In genomic region chr4:119463756-119464419, GRCm38 (mm10) we compare ENCODE assay signal across 9 mouse cellular contexts. TPM values are rescaled to one million over a fixed set of nuclear protein-coding genes. Genes with fewer than 3 reads are reported as not detected.
DNase-seq lines count a peak whose midpoint lies in the region; ATAC-seq and TF ChIP-seq lines count a peak whose summit lies in the region.
"Had no signal": no experiment of that assay in that cellular context is flagged by ENCODE, and none has a peak within 500 bp of the region (broad histone marks: within the 10 kb centered on the region; RNA-seq: fewer than 3 reads in every experiment).

No protein-coding gene starts in this region.

- no peaks in the 10 kb centered on the region for H3K9me3 ChIP-seq in intestine, embryonic 15.5 days
- H3K9me3 ChIP-seq in intestine, postnatal 0 days (ENCODE audit: control insufficient read depth) = no peaks in the 10 kb centered on the region

- H3K4me1 ChIP-seq in intestine, embryonic 15.5 days (replicated peaks) = peaks cover 4% of the 10 kb centered on the region; the same call in 1 of the 2 replicates
- no peaks in the 10 kb centered on the region; the same call in 1 of the 2 replicates for H3K4me1 ChIP-seq in intestine, postnatal 0 days (replicated peaks; ENCODE audit: control insufficient read depth, insufficient read depth, low read length)

- H3K27ac ChIP-seq in intestine, embryonic 15.5 days = no peak overlapping the region
- no peak overlapping the region for H3K27ac ChIP-seq in intestine, postnatal 0 days (ENCODE audit: low read depth, low read length)
- H3K27ac ChIP-seq: liver, embryonic 14.5 days had no signal

- no peaks in the 10 kb centered on the region for H3K36me3 ChIP-seq in intestine, embryonic 15.5 days
- H3K36me3 ChIP-seq in intestine, postnatal 0 days (ENCODE audit: control insufficient read depth, insufficient read depth) = no peaks in the 10 kb centered on the region
- no peaks in the 10 kb centered on the region for H3K36me3 ChIP-seq in splenic B cell, adult 2 months (ENCODE audit: control insufficient read depth, insufficient read depth, low read length, poor library complexity, severe bottlenecking)

- DNase-seq in brain, adult 2 months (ENCODE audit: low read depth, low spot score) = peak; percentile 26
- peak; percentile 82 for DNase-seq in splenic B cell, adult 2 months (ENCODE audit: low read depth, low spot score)
- DNase-seq in frontal cortex, adult 2 months (ENCODE audit: extremely low spot score in 1 of 2, low spot score in 1 of 2) = no peak
- DNase-seq in adrenal gland, adult 8-10 months = no peak
- no peak for DNase-seq in lung, postnatal 25 days (ENCODE audit: low spot score)

- H3K4me2 ChIP-seq in intestine, embryonic 15.5 days (replicated peaks) = no peak overlapping the region
- H3K4me2 ChIP-seq in intestine, postnatal 0 days (replicated peaks; ENCODE audit: low read depth) = no peak overlapping the region

- H3K9ac ChIP-seq in intestine, embryonic 15.5 days = no peak overlapping the region
- H3K9ac ChIP-seq in intestine, postnatal 0 days (ENCODE audit: low read depth, low read length) = no peak overlapping the region
- H3K9ac ChIP-seq: liver, embryonic 14.5 days had no signal

- H3K27me3 ChIP-seq in intestine, embryonic 15.5 days (replicated peaks) = no peaks in the 10 kb centered on the region
- H3K27me3 ChIP-seq in intestine, postnatal 0 days (replicated peaks; ENCODE audit: control insufficient read depth, insufficient read depth, low read length) = no peaks in the 10 kb centered on the region
- H3K27me3 ChIP-seq in splenic B cell, adult 2 months (ENCODE audit: control insufficient read depth, insufficient read depth, low read length, poor library complexity, severe bottlenecking) = no peaks in the 10 kb centered on the region

- no peak overlapping the region for H3K4me3 ChIP-seq in intestine, embryonic 15.5 days (replicated peaks)
- H3K4me3 ChIP-seq in intestine, postnatal 0 days (ENCODE audit: low read depth, low read length) = no peak overlapping the region

- 70% methylated on average over 13 of the region's 13 CpGs for WGBS in intestine, embryonic 15.5 days
- WGBS in intestine, postnatal 0 days = 70% methylated on average over 13 of the region's 13 CpGs

- no peak for TF ChIP-seq CTCF in intestine, postnatal 0 days (IDR thresholded peaks at IDR 0.05; ENCODE audit: low read depth)

- ATAC-seq in intestine, embryonic 15.5 days = peak; percentile 5; the same call in 1 of the 2 replicates
- no peak for ATAC-seq in intestine, postnatal 0 days
- peak; percentile 79 for ATAC-seq in megakaryocyte, adult 5-6 weeks (ENCODE audit: poor library complexity, severe bottlenecking)

RNA-seq across cellular contexts. Expression of gene Rimkla, which starts 28.5 kb away (rescaled TPM):
- 0.87 and 0.96 TPM in 2 replicates for polyA plus RNA-seq in intestine, embryonic 15.5 days (2015; fragmentation: Nextera tagmentation; extraction: Ambion mirVana)
- polyA plus RNA-seq in intestine, postnatal 0 days (2015; fragmentation: Nextera tagmentation; extraction: Ambion mirVana) = 0.35 TPM in 2 replicates
- not detected in 2 replicates for total RNA-seq in megakaryocyte, adult 5-6 weeks (2015)
- total RNA-seq in megakaryocyte, adult 5-6 weeks (2017) = not detected in 2 replicates
- polyA plus RNA-seq in frontal cortex, adult 2 months (2012; rRNA removed) = 11.6 and 12.0 TPM in 2 replicates
- total RNA-seq in adrenal gland, adult 8-10 months (2022) = under 1 TPM; 0.29 to 0.59 (median 0.46) TPM

RNA-seq across cellular contexts. Expression of gene Zmynd12, which starts 41.3 kb away (rescaled TPM):
- polyA plus RNA-seq in intestine, embryonic 15.5 days (2015; fragmentation: Nextera tagmentation; extraction: Ambion mirVana) = 0.56 and 0.57 TPM in 2 replicates
- 0.52 and 0.59 TPM in 2 replicates for polyA plus RNA-seq in intestine, postnatal 0 days (2015; fragmentation: Nextera tagmentation; extraction: Ambion mirVana)
- total RNA-seq in megakaryocyte, adult 5-6 weeks (2015) = not detected in 2 replicates
- not detected in 2 replicates for total RNA-seq in megakaryocyte, adult 5-6 weeks (2017)
- polyA plus RNA-seq in frontal cortex, adult 2 months (2012; rRNA removed) = 0.80 and 0.88 TPM in 2 replicates
- 1 to 10 TPM; 3.7 to 9.4 (median 6.6) TPM for total RNA-seq in adrenal gland, adult 8-10 months (2022)

RNA-seq across cellular contexts. Expression of gene Ppcs, which starts 41.7 kb away (rescaled TPM):
- 40.9 and 43.8 TPM in 2 replicates for polyA plus RNA-seq in intestine, embryonic 15.5 days (2015; fragmentation: Nextera tagmentation; extraction: Ambion mirVana)
- polyA plus RNA-seq in intestine, postnatal 0 days (2015; fragmentation: Nextera tagmentation; extraction: Ambion mirVana) = 83.9 and 92.5 TPM in 2 replicates
- total RNA-seq in megakaryocyte, adult 5-6 weeks (2015) = 8.0 and 8.6 TPM in 2 replicates
- 7.2 and 7.6 TPM in 2 replicates for total RNA-seq in megakaryocyte, adult 5-6 weeks (2017)
- 7.7 and 10.3 TPM in 2 replicates for polyA plus RNA-seq in frontal cortex, adult 2 months (2012; rRNA removed)
- total RNA-seq in adrenal gland, adult 8-10 months (2022) = 10 to 100 TPM; 47.3 to 58.1 (median 49.5) TPM

RNA-seq across cellular contexts. Expression of gene Ccdc30, which starts 48.6 kb away (rescaled TPM):
- 5.2 and 5.5 TPM in 2 replicates for polyA plus RNA-seq in intestine, embryonic 15.5 days (2015; fragmentation: Nextera tagmentation; extraction: Ambion mirVana)
- 0.64 and 1.3 TPM in 2 replicates for polyA plus RNA-seq in intestine, postnatal 0 days (2015; fragmentation: Nextera tagmentation; extraction: Ambion mirVana)
- 0.07 TPM in 1 of 2 replicates, not detected in the other for total RNA-seq in megakaryocyte, adult 5-6 weeks (2015)
- total RNA-seq in megakaryocyte, adult 5-6 weeks (2017) = not detected in 2 replicates
- 17.4 and 17.7 TPM in 2 replicates for polyA plus RNA-seq in frontal cortex, adult 2 months (2012; rRNA removed)
- total RNA-seq in adrenal gland, adult 8-10 months (2022) = 10 to 100 TPM; 15.6 to 33.1 (median 20.5) TPM

Comparison
In these comparisons a context has a peak if more than half of its experiments do, and no peak if none do; other contexts are left out.
1. DNase-seq: peak in brain, adult 2 months (single experiment) and splenic B cell, adult 2 months (single experiment); none in frontal cortex, adult 2 months (0 of 2), adrenal gland, adult 8-10 months (single experiment) and lung, postnatal 25 days (single experiment).